Mouse (Mus musculus) 3134 (cell line): ENCODE data around the gene Fhad1.

Source experiments
- DNase-seq: peaks from one replicate; pipeline ENCODE4 v3.0.0-alpha.2; 2011; ENCODE audit warnings: low spot score; ENCODE audit not compliant: insufficient read length; ENCODE audit errors: extremely low read depth

The Fhad1 gene

GRCm38 (mm10) chr4:141895772-141896171 lies 119.1 kb downstream of the Fhad1 start:
- no peak for DNase-seq

- DNase-seq = no peak
Measured at GRCm38 (mm10) chr4:141893157-141893784, 121.6 kb downstream of the Fhad1 start.

- peak; percentile 21 for DNase-seq
Measured at GRCm38 (mm10) chr4:141886385-141886968, 128.4 kb downstream of the Fhad1 start.

GRCm38 (mm10) chr4:141885451-141885850 lies 129.4 kb downstream of the Fhad1 start:
- DNase-seq = no peak

DNA sequence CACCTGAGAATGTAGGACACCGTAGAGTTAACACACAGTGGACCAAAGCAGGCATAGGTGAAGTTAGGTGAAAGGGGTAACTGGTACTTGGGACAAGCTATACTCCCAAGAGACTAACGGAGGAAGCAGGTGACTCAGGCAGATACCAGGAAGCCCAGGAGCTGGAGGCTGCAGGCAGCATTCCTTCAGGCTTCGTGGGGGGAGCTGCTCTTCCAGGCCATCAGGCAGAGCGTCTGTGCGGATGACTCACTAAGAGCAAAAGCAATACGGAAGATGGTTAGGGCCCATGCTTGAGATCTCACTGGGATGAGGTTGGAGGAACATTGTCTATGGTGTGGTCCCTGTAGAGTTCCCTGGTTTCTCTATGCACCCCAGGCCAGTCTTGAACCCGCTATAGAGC lies 132.0 kb downstream of the Fhad1 start:
- no peak for DNase-seq

DNA sequence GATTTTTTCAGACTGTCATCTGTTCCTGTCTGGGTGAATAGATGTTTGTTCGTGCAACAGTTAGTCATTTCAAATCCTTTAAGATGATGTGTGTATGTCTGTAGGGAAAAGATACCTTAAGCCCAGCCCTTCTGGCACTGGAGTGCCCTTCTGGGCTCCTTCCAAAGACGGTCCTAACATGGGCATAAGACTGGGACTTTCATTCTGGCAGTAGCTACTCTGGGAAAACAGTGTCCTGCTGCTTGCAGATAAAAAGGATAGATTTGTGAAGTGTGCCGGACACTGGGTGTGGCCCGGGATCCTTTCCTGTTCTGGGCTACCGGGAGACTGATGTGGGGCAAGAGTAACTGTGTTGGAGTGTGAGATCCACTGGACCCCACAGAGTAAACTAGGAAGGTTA lies 132.9 kb downstream of the Fhad1 start:
- DNase-seq = no peak

DNA sequence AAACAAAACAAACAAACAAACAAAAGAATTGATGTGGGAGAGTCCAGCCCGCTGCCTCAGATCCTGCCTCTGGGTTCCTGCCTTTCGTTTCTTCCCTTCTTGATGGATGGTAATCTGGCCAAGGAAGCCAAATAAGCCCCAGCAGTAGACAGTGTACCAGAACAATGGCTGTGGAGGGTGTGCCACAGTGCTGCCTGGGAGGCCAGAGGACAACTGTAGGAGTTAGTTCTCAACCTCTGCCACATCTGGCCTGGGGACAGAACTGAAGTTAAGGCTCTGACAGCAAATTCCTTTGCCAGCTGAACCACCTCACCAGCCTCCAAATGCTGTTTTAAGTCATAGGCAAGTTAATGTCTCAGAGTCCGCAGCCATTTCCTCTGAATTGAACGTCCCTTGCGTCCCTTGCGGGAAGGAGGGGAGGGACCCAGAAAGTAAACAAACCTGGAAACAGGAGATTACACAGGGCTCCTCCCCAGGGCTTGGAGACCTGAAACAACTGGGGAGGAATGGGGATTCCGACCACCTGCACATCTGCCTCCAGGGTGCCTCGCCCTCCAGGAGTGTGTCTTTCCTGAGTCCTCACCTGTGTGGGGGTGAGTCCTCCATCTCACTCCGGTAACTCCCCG lies 133.5 kb downstream of the Fhad1 start:
- no peak for DNase-seq

- DNase-seq = no peak
Measured at GRCm38 (mm10) chr4:141879875-141880274, 135.0 kb downstream of the Fhad1 start.

GRCm38 (mm10) chr4:141879074-141879473 lies 135.8 kb downstream of the Fhad1 start:
- no peak for DNase-seq

DNA sequence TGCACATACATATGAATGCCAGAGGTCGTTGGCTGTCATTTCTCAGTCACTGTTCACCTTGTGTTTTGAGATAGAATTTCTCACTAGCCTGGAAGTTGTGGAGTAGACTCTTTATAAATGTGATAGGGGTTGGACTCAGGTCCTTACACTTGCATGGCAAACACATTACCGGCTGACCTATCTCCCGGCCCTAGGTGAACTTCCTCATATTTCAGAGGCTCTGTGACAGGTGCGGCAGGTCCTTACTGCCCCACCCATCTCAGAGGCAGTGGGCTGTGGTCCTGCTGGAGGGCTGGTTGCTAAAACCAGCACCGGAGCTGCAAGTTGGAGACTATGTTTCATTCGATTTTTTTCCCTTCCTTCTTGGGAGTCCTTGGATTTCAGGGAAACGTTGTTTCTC lies 136.3 kb downstream of the Fhad1 start:
- no peak for DNase-seq

DNA sequence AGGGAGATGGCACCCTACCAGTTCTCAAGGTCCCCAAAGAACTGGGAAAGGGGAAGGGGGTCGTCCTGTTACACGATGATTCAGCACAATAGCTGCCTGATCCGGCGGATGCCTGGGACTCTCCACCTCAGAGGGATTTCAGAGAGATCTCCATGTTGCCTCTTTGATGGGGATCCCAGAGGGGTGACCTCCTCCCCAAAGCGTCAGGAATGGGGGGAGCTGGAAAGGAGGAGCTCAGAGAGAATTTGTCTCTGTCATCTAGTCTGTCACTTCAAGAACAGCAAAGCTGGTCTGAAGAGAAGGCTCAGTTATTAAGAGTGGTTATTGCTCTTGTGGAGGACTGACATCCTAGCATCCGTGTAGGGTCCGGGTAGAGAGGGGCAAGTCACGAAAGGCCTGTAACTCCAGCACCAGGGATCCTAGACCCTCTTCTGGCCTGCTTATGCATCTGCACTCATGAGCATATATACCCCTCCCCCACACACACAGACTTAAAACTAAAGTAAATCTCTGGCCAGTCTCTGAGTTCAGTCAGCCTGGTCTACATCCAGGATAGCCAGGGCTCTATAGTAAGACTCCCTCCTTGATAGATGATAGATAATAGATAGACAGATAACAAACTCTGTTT lies 139.3 kb downstream of the Fhad1 start:
- no peak for DNase-seq

DNA sequence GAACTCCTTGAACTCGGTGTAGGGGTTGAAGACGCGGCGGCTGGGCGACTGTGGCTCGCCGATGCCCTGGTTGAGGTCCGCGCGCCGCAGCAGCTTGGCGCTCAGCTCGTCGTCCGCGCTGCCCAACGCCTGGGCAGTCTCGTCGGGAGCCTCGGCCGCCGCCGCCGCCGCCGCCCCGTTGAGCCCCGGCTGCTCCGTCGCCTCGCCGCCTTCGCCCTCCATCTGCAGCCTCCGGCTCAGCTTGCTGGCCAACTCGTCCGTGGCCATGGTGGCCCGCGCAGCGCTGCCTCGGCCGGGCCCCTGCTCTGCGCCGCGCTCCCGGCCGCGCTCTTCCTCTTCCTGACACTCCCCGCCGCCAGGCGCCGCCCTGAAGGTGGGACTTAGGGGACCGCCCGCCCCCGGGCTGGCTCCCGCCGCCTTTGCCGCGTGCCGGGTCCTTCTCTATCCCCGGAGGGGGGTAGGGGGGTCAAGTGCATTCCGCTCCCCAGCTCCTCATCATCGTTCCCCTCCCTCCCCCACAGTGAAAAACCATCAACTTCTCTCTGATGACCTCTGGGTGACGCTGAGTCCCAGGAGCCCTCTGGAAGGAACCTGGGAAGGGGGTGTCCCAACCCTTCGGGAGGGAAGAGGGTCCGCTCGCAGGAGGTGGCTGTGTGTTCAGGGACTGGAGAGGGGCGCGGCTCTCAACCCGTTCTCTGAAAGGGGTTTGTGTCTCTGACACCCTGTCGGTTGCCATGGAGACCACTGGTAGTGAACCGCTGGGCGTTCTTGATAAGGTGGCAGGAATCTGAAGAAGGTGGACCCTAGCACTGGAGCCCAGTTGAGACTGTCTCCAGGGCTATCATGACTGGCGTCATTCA lies 140.1 kb downstream of the Fhad1 start, which contains the start of gene Efhd2:
Gene Efhd2 (minus strand): TSS at position 320 of the 860 bp plus-strand sequence.
- peak; percentile 82 for DNase-seq

GRCm38 (mm10) chr4:141874111-141874600 lies 140.7 kb downstream of the Fhad1 start:
- DNase-seq = no peak

GRCm38 (mm10) chr4:141872977-141873376 lies 141.9 kb downstream of the Fhad1 start:
- DNase-seq = no peak

- DNase-seq = no peak
Measured at GRCm38 (mm10) chr4:141871909-141872308, 143.0 kb downstream of the Fhad1 start.

- DNase-seq = no peak
Measured at GRCm38 (mm10) chr4:141871333-141871725, 143.6 kb downstream of the Fhad1 start.

DNA sequence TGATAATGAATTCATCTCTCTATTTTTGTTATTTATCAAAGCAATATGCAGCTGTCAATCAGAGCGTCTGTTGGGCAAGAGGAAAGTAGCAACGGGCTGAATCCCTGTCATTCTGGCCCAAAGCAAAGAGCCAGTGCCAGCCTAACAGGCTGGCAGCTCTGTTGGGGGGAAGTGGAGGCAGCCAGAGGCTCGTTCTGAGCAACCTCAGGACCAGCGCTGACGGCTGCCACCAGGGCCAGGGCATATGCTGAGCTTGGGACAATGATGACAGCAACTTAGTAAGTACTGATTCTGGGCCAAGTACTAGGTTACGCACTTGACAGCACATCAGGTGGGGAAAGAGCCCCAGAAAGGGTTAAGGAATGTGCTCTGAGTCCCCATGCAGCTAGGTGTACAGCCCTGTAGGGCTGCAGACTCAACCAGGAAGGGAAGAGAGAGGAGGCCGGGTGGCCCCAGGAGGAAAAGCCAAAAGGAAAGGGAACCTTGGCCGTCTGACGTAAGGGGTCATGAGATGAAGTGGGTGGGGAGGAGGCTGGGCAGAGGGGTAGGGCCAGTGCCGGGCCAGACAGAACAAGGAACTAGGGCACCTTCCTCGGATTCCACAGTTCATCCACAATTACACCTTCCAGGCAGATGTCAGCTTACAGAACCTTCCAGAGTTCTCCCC lies 144.1 kb downstream of the Fhad1 start:
- no peak for DNase-seq

- peak; percentile 46 for DNase-seq
Measured at GRCm38 (mm10) chr4:141869436-141870215, 145.3 kb downstream of the Fhad1 start.

DNA sequence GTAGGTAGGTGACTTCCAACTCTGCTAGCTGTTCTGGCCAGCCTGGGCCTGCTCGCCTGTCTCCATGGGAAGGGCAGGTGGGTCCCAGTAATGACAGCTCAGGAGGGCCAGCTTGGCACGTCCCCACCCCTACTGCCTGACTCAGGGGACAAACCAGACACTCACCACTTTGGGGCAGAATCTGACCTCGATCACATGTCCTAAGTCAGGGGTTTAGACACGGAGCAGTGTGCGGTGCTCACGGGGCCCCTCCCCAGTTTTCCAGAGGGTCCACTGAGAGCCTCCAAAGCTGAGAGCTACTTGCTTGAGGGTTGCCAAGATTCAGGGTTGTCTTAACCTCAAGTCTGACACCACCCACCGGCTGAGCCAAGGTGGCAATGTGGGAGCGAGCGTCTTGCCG lies 146.8 kb downstream of the Fhad1 start:
- no peak for DNase-seq
